Mouse (Mus musculus) cortical plate, adult 2 months (tissue): ENCODE data around the gene Faf1. TPM values are rescaled to one million over a fixed set of nuclear protein-coding genes. Genes with fewer than 3 reads are reported as not detected.
"Not testable (repeated sequence)": the region's sequence is repeated elsewhere in the genome, so short reads cannot be mapped to it uniquely, and the experiment has no call there.

Source experiments
- H3K27ac ChIP-seq: fragments of 200-500 bp; 2 replicates; pipeline ENCODE4 v1.5.1; 2012; ENCODE audit warnings: low read length, control low read depth, inconsistent platforms; ENCODE audit not compliant: insufficient read depth
- H3K4me1 ChIP-seq: fragments of 200-500 bp; 2 replicates; pipeline ENCODE4 v1.6.1; 2011; ENCODE audit warnings: low read length; ENCODE audit not compliant: control insufficient read depth, insufficient read depth
- H3K4me3 ChIP-seq: fragments of 200-500 bp; 2 replicates; pipeline ENCODE4 v1.5.1; 2011; ENCODE audit warnings: mild to moderate bottlenecking, low read length, control low read depth; ENCODE audit not compliant: insufficient read depth
- CTCF ChIP-seq: fragments of 200-500 bp; IDR thresholded peaks from 2 replicates; pipeline ENCODE4 v1.5.1; 2011; ENCODE audit warnings: mild to moderate bottlenecking, control low read depth, low read length; ENCODE audit not compliant: insufficient read depth; ENCODE audit errors: extremely low read depth
- POLR2A ChIP-seq: fragments of 200-500 bp; IDR thresholded peaks from 2 replicates; pipeline ENCODE4 v1.6.1; 2011; ENCODE audit warnings: mild to moderate bottlenecking, low read length, control low read depth; ENCODE audit not compliant: insufficient read depth; ENCODE audit errors: extremely low read depth
- polyA plus RNA-seq: library from polyadenylated mRNA; depleted of rRNA; stranded (reverse); fragments of >200 nt; gene quantifications from 2 replicates; pipeline ENCODE4 v1.2.3, GENCODE M21; 2012

Gene Faf1
- polyA plus RNA-seq, 1 experiment = 17.9 TPM

GRCm38 (mm10) chr4:109677221-109677620 lies 833 bp downstream of the Faf1 start:
- Histone ChIP-seq H3K4me1 (0 out of 2 replicates have a peak, but pooled peaks cover 1% of the 10 kb centered on the region), H3K27ac (peak overlapping the region; percentile 98), H3K4me3 (peak overlapping the region; percentile 100)
- TF ChIP-seq CTCF (no peak), POLR2A (no peak)

DNA sequence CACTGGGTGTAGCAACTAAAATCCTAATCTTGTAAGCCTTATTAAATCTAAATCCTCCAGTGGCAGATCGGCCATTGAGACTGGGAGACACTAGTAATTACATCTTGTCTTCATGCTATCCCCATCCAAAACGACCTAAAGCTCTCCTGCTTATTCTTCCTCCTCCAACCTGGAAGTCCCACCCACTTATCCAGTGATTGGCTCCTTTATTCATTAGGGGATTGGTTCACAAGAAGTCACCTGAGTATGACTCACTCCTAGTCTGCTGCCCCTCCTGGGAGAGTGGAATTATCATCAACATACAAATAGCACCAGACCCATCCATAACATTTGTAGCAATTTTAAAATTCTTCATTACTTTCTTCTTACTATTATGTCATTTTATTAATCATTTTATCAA lies 7.2 kb downstream of the Faf1 start:
- TF ChIP-seq POLR2A (no peak), CTCF (no peak)
- no peak overlapping the region for H3K4me3 ChIP-seq
- H3K27ac ChIP-seq = no peak overlapping the region
- 0 out of 2 replicates have a peak, but pooled peaks cover 1% of the 10 kb centered on the region for H3K4me1 ChIP-seq

- no peaks in the 10 kb centered on the region for H3K4me1 ChIP-seq
- no peak overlapping the region for H3K4me3 ChIP-seq
- no peak overlapping the region for H3K27ac ChIP-seq
- TF ChIP-seq POLR2A (no peak), CTCF (no peak)
Measured at GRCm38 (mm10) chr4:109692674-109693073, 16.3 kb downstream of the Faf1 start.

DNA sequence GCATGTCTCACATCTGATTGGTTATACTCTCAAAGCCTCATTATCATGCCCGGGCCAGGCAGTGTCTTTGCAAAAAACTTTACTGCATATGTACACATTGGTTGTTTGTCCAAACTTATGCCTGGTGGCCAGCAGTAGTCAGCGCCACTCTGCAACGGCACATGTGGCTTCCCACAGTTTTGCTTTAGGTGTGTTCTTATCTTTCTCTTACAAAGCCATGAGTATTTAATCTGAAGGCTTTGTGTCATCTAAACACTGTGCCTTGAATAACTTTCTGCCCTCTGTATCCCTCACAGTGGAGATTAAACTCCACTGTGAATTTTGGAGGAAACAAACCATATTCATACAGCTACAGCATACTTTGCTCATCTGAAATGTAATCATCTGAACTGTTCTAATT lies 24.3 kb downstream of the Faf1 start:
- not testable (repeated sequence) for H3K27ac ChIP-seq, H3K4me3 ChIP-seq, H3K4me1 ChIP-seq

DNA sequence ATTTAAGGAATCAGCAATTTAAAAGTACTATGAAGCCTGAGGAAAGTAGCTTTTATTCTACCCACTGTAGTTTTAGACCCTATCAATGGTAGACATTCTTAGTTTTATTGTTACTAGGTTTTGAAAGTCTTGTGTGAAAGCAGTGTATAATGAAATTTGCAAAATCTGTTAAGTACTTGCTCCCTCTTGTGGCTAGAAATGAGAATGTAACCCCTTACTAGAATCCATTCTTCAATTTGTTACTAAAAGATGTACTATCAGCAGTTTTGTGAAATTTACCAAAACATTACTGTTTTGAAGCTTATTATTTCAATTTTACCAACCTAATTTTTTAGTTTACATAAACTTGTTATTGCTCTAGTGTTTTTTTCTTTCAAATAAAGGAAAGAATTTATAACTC lies 27.2 kb downstream of the Faf1 start:
- Histone ChIP-seq H3K27ac (no peak overlapping the region), H3K4me3 (no peak overlapping the region), H3K4me1 (peaks cover 1% of the 10 kb centered on the region; the same call in 1 of the 2 replicates)
- TF ChIP-seq POLR2A (no peak), CTCF (no peak)

GRCm38 (mm10) chr4:109705349-109705748 lies 29.0 kb downstream of the Faf1 start:
- H3K27ac ChIP-seq = no peak overlapping the region
- TF ChIP-seq CTCF = no peak
- no peak overlapping the region for H3K4me3 ChIP-seq
- H3K4me1 ChIP-seq = peaks cover 1% of the 10 kb centered on the region; the same call in 1 of the 2 replicates

GRCm38 (mm10) chr4:109719281-109719680 lies 42.9 kb downstream of the Faf1 start:
- H3K27ac ChIP-seq = no peak overlapping the region
- H3K4me3 ChIP-seq = no peak overlapping the region
- H3K4me1 ChIP-seq = no peaks in the 10 kb centered on the region
- no peak for TF ChIP-seq CTCF
- no peak for TF ChIP-seq POLR2A

DNA sequence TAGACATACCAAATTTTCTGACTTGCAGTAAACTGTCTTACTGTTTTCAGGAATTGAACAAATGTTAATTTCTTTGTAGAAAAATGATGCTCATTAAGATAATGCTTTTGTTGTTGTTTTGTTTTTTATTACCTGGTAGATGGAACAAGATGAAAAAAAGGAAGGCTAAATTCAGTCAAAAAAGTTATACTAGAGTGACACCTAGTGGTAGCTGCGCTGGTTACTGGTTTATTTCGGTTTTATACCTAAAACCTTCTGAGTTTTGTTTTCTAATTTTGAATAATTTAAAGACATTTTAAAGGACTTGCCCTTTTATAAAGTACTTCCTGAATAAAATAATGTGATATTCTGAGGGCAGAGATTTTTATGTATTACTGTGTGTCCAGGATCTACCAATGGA lies 52.9 kb downstream of the Faf1 start:
- TF ChIP-seq POLR2A (no peak), CTCF (no peak)
- H3K27ac ChIP-seq = no peak overlapping the region
- no peaks in the 10 kb centered on the region for H3K4me1 ChIP-seq
- no peak overlapping the region for H3K4me3 ChIP-seq

DNA sequence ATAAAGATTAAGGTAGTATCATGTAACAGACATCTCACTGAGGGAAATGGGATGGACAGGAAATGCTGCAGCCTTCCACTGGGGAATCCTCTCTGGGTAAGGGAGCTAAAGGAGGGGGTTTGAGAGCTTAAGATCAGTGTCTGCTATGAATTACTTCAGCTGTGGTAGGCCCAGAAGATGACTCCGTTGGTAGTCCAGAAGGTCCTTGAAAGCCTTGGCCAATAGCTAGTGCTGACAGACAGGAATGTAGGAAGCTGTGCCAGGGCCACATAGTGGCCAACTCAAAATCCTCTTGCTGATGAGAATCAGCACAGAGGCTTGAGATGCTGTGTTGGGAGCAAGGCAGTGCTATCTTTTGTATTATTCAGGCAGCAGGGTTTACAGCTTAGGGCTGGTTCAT lies 59.4 kb downstream of the Faf1 start:
- H3K4me3 ChIP-seq = no peak overlapping the region
- TF ChIP-seq POLR2A (no peak), CTCF (no peak)

GRCm38 (mm10) chr4:109743984-109744383 lies 67.6 kb downstream of the Faf1 start:
- no peak for TF ChIP-seq POLR2A
- no peak overlapping the region for H3K27ac ChIP-seq
- no peak overlapping the region for H3K4me3 ChIP-seq
- H3K4me1 ChIP-seq = no peaks in the 10 kb centered on the region

More for the DNA sequence above, 59.4 kb downstream of the Faf1 start:
- Histone ChIP-seq H3K4me1 (no peaks in the 10 kb centered on the region), H3K27ac (no peak overlapping the region)

- H3K4me1 ChIP-seq = no peaks in the 10 kb centered on the region
- no peak overlapping the region for H3K27ac ChIP-seq
- no peak overlapping the region for H3K4me3 ChIP-seq
- TF ChIP-seq POLR2A = no peak
- TF ChIP-seq CTCF = peak; percentile 19; the same call in 1 of the 2 replicates
Measured at GRCm38 (mm10) chr4:109759031-109759430, 82.6 kb downstream of the Faf1 start.
